Mouse (Mus musculus): ENCODE data around the gene Spopl.
"Not testable (repeated sequence)": the region's sequence is repeated elsewhere in the genome, so short reads cannot be mapped to it uniquely, and the experiment has no call there.

The Spopl gene

DNA sequence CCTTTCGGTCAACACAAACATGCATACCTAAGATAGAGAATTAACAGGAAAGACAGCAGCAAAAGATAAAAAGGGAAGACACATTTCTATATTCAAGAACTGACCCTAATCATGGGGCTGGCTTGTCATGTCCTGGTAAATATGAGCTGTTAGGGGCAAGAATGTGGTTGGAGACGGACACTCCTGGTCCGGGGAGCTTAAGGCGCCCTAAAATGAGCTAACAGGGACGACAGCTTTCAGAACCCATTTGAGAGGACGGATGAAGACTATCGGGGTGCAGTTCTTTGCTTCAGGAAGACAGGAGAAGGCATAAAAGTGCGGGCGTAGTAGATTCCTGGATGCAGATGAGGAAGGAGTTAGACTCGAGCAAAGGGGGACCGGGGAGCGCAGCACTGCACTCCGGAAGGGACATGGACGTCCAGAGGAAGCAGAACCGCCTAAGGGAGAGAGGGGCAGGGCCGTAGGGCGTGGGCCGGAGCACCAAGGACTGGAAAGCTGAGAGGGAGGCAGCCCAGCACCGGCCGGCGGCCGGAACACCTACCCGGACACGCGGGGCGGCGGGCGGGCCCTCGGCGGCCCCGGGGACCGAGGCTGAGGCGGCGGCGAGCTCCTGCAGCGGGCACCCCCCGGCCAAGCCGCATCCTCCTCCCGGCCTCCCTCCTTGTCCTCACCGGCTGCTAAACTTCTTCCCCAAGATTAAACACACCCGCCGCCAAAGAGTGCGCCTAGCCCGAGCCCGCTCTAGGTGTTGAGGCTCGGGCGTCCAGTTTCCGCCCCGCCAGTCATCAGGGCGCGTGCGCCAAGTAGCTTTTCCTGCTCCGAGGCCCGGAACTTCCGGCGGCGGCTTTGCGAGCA is at the start of gene Spopl:
TSS of gene Spopl (minus strand) at position 805 of the 855 bp plus-strand sequence.
- DNase-seq (ENCODE audit: low read depth, low spot score) = peak; percentile 90

DNA sequence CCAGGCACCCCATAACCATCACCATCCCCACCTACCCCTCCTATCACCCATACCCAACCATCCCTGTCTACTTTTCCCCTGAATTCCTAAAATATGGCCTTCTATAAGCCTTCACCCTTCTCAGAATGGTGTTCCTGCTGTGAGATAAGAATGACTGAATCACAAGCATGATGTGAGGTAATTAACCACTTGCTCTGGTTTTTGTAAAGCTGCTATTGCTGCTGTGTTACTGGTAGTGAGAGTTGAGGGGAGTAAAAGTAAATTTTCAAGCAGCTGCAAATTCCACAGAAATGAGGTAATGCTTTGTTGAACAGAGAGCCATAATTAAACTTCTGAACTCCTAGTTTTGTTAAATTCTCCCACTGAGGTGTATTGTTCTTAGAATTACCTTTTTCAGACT is 48.2 kb upstream of the Spopl start:
- no peak for DNase-seq (ENCODE audit: low read depth, low spot score)

GRCm38 (mm10) chr2:23617989-23618388 is 46.1 kb upstream of the Spopl start:
- DNase-seq (ENCODE audit: low read depth, low spot score) = no peak

DNA sequence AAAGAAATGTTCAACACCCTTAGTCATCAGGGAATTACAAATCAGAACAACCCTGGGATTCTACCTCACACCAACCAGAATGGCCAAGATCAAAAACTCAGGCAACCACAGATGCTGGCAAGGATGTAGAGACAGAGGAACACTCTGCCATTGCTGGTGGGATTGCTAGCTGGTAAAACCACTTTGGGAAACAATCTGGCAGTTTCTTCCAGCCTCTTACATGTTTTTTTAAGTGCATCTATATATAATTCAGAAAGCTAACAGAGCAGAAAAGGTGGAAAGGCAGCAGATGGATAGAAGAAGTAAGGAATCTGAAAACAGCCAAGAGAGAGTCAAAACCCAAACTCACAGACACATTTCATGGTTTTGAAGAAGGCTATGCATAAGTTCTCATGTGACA is 33.5 kb upstream of the Spopl start:
- DNase-seq (ENCODE audit: low read depth, low spot score) = no peak

DNA sequence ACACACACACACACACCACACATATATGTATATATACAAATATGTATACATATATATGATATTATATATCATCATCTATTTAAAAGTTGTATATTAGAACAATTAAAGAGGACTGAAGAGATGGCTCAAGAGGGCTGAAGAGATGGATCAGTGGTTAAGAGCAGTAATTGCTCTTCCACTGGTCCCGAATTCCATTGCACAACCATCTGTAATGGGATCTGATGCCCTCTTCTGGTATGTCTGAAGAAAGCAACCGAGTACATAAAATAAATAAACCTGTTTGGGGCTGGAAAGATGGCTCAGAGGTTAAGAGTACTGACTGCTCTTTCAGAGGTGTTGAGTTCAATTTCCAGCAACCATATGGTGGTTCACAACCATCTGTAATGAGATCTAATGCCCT is 16.9 kb upstream of the Spopl start:
- DNase-seq (ENCODE audit: low read depth, low spot score) = no peak

- not testable (repeated sequence) for DNase-seq (ENCODE audit: low read depth, low spot score)
These were observed 239 bp upstream of the Spopl start for GRCm38 (mm10) chr2:23572157-23572532.

GRCm38 (mm10) chr2:23570563-23570962 is 1.3 kb downstream of the Spopl start:
- DNase-seq (ENCODE audit: low read depth, low spot score) = no peak

GRCm38 (mm10) chr2:23568775-23569174 is 3.1 kb downstream of the Spopl start:
- DNase-seq (ENCODE audit: low read depth, low spot score) = no peak

GRCm38 (mm10) chr2:23565081-23565801 is 6.7 kb downstream of the Spopl start:
- DNase-seq (ENCODE audit: low read depth, low spot score) = no peak

DNA sequence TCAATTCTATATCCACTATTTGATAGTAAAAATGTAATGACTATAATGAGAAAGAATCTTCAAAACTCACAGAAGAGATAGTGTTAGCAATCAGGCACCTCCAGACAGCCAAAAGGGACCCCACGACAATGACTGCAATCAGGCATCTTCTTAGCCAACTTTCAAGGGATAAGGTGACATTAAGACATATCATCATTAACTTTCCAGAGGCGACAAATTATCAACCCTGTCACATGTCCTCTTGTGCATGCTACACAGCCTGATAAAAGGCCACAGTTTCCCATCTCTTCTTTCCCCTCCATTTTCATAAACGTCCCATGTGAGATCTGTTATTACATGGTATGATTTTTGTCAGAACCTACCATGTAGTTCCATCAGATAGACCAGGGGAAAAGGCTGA is 9.0 kb downstream of the Spopl start:
- no peak for DNase-seq (ENCODE audit: low read depth, low spot score)

GRCm38 (mm10) chr2:23559186-23559585 is 12.7 kb downstream of the Spopl start:
- DNase-seq (ENCODE audit: low read depth, low spot score) = peak; percentile 5

GRCm38 (mm10) chr2:23551235-23551634 is 20.7 kb downstream of the Spopl start:
- DNase-seq (ENCODE audit: low read depth, low spot score) = no peak

DNA sequence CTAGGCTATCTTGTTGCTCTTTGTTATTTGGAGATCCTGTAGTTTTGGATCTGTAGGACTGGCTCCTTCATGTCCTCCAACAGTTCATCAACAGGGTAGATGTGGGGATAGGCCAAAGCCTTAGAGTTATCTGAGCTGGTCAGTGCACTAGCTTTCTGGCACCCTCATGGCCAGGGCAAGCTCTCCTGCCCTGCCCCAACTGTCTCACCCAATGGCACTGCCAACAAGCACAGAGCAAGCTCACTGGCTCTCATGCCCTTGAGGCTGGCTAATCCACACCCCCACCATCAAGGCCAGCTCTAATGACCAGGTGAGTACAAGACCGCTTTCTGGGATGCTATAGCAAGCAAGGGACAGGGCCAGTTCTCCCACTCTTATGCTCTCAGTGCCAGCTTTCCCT is 24.7 kb downstream of the Spopl start:
- no peak for DNase-seq (ENCODE audit: low read depth, low spot score)

DNA sequence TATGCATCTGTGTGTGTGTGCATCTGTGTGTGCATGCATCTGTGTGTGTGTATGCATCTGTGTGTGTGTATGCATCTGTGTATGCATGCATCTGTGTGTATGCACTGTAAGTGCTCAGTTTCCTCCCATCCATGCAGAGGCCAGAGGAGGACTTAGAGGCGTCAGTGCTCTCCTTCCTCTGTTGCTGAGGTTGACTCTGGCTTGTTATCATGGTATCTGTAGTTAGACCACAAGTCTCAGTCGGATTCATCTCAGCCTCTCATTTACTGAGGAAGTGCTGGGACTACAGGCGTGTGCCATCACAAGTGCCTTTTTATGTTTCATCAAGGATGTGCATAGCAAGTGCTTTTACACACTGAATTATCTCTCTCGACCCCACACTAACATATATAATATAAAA is 31.9 kb downstream of the Spopl start:
- peak; percentile 5 for DNase-seq (ENCODE audit: low read depth, low spot score)

- not testable (repeated sequence) for DNase-seq (ENCODE audit: low read depth, low spot score)
These were observed 44.2 kb downstream of the Spopl start for GRCm38 (mm10) chr2:23527717-23528116.

DNA sequence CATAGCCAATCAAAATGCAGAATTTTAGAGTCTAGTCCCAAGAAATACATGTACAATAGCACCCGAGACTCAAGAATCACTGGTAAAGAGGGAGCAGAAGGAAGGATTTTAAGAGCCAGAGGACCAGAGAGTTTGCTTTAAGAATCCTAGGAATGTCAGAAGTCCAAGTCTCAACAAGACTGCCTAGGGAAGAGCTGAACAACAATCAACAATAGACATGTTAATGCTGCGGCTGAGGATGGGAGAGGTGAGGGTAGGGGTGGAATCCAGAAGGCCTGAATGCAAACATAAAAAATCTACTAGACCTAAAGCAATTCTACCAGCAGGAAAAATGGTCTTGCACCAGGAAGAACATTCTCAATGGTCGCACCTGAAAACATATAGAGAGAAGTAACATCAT is 66.8 kb downstream of the Spopl start:
- no peak for DNase-seq (ENCODE audit: low read depth, low spot score)

DNA sequence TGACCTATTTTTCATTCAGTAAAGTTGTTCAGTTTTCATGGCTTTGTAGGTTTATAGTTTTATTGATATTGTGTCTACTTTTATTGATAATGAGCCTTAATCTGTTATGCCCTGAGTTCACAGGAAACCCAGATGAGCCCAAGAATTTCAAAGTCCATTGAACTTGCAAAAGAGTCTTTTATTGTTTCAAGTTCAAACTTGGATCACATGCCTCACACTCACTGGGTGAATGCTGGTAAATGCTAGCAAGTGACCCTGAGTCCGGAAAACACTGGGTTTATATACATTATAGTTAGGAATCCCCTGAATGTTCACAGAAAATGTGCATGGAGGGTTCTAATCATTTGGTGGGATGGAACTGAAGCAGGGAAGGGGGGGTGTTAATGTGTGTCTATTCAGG is 90.2 kb downstream of the Spopl start:
- DNase-seq (ENCODE audit: low read depth, low spot score) = no peak

GRCm38 (mm10) chr2:23467471-23467870 is 104.4 kb downstream of the Spopl start:
- DNase-seq (ENCODE audit: low read depth, low spot score) = no peak

GRCm38 (mm10) chr2:23457452-23457851 is 114.5 kb downstream of the Spopl start:
- DNase-seq (ENCODE audit: low read depth, low spot score) = no peak

Measured in CD4-positive, CD25-positive, alpha-beta regulatory T cell, adult 2 months (primary cell).